Mouse (Mus musculus) brown adipose tissue, adult 24 weeks (tissue): ENCODE data around the gene Olfr575. TPM values are rescaled to one million over a fixed set of nuclear protein-coding genes. Genes with fewer than 3 reads are reported as not detected.

Experiments used
- H3K27ac ChIP-seq: fragments of 200-500 bp; replicated peaks from 2 replicates; pipeline ENCODE4 v1.5.1; 2012; ENCODE audit warnings: low read depth, mild to moderate bottlenecking, low read length
- H3K4me1 ChIP-seq: fragments of 200-500 bp; 2 replicates; pipeline ENCODE4 v1.6.1; 2012; ENCODE audit warnings: low read length, mixed read lengths; ENCODE audit not compliant: control insufficient read depth, insufficient read depth, insufficient read length
- H3K4me3 ChIP-seq: fragments of 200-500 bp; 2 replicates; pipeline ENCODE4 v1.5.1; 2012; ENCODE audit warnings: low read depth, mild to moderate bottlenecking, low read length, moderate library complexity; ENCODE audit not compliant: insufficient read depth
- polyA plus RNA-seq: library from polyadenylated mRNA; stranded (reverse); fragments of >200 nt; gene quantifications from 2 replicates; pipeline ENCODE4 v1.2.4, GENCODE M21; 2012; ENCODE audit not compliant: missing spikeins, insufficient read depth, insufficient read length

Gene Olfr575
- polyA plus RNA-seq = not detected in 2 replicates

DNA sequence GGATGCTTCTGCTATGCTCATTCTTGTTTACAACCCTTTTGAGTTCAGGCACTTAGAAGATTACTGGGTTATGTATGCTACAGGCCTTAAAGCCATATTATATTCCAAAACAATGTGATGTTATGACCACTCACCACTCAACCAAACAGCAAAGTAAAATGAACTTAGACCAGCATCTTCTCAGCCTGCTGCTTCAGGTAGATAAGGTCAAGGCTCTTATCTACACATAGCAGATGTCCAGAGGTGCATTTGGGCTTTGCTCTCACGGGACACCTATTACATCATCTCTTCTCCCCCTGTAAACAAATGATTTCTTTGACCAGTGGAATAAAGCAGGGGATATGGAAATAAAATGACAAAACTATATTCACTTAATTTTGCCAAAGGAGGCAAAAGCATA is at the start of gene Olfr575:
Gene Olfr575, minus strand, starts transcription at position 183 of the 400 bp plus-strand sequence.
- Histone ChIP-seq H3K27ac (no peak within 1 kb of the TSS), H3K4me3 (no peak within 1 kb of the TSS)

DNA sequence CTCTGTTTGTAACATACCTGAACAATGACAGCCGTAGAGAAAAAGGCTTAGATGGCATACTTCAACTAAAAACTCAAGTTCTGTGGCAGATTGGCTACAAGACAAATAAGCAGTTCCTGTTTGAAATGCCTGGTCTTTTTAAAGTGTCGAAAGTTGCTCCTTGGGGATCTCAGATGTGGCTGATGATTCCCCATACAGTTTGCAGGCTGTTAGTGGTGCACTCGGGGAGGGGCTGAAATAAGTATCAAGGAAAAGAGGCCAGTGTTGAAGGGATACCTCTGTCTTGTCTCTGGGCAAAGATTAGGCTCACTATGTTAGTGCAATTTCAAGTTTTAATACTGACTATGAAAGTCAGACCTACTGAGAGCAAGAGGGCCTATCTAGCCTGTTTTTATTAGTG is 30.6 kb upstream of the Olfr575 start, which contains the start of gene Olfr578:
Gene Olfr578, minus strand, starts transcription at position 101 of the 400 bp plus-strand sequence.
- H3K4me3 ChIP-seq = no peak within 1 kb of the TSS
- H3K4me1 ChIP-seq = no peaks in the 10 kb centered on the region
- no peak within 1 kb of the TSS for H3K27ac ChIP-seq

More for the DNA sequence above, at the start of gene Olfr575:
- H3K4me1 ChIP-seq = no peaks in the 10 kb centered on the region

DNA sequence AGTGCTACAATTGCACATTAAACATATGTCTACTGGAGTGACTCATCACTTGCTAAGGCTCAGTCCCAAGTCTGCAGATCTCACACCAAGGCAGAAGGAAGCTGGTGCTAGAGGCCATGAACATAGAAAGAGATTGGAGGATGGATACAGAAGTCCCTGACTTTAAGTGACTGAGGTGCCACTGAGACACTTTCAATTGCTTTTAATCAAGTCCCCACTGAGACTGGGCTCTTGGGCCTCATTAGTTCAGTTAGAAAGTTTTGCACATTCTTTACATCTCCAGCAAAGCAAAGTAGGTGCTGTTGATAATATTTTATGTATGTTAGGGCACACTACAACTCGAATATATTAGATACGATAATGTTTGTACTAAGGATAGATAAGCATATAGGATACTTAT is 17.3 kb upstream of the Olfr575 start, which contains the start of gene Olfr577:
Gene Olfr577, minus strand, starts transcription at position 101 of the 400 bp plus-strand sequence.
- no peak within 1 kb of the TSS for H3K4me3 ChIP-seq

DNA sequence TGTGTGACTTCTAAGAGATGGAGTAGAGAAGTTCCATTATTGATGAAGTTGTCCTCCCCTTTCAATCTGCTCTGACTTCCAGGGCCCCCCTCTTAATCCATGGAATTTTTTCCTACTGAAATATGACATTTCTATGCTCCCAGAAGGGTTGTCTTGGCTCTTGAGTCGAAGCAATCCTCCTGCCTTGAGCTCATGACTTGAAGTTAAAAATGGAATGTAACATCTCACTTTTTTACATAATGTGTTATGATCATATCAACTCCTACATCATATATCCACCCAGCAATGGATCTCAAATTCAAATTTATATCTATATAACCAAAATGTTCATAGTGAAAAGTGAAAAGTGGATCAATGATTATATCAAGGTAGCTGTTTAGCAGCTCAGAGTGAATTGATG is 15.8 kb upstream of the Olfr575 start:
- Histone ChIP-seq H3K4me3 (no peak overlapping the region), H3K4me1 (no peaks in the 10 kb centered on the region), H3K27ac (no peak overlapping the region)

More for the DNA sequence above, 17.3 kb upstream of the Olfr575 start, which contains the start of gene Olfr577:
- no peaks in the 10 kb centered on the region for H3K4me1 ChIP-seq
- H3K27ac ChIP-seq = no peak within 1 kb of the TSS

DNA sequence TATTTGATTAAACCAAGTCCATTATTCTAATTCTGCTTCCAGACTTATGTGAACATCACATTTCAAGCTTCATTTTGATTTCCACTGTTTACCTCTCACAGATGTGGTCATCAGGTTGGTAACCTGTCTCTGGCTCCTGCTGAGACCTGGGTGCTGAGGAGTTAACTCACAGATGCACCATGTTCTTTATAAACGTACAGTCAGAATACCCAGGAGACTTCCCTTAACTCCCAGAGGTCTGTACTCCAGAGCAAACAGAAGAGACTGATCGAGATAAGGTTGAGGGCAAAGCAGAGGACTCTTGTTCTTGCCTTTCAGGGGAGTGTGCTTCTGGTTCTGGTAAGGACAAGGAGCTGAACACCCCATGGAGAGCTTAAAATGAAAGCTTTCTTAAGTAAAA is 3.8 kb upstream of the Olfr575 start, which contains the start of gene Olfr576:
Gene Olfr576, plus strand, starts transcription at position 301 of the 400 bp plus-strand sequence.
- Histone ChIP-seq H3K27ac (no peak within 1 kb of the TSS), H3K4me1 (no peaks in the 10 kb centered on the region), H3K4me3 (no peak within 1 kb of the TSS)

DNA sequence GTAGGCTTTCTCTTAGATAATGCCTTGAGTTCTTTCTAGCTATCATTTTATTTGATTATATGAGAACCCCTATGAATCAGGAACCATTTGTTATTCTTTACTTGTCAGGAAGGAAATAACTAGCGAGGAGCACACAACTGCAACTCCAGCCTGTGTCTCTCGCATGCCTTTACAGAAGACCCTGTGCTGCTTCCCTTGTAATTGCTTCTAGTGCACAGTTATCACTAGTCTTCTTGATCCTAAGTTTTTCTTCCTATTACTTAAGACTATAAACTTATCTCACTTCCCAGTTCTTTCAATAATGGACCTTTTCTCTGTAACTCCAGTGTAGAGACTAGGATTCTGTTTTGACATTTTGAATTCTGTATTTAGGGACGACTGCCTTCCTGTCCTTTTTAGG is 438 bp downstream of the Olfr575 start:
- no peak overlapping the region for H3K4me3 ChIP-seq
- H3K27ac ChIP-seq = no peak overlapping the region
- H3K4me1 ChIP-seq = no peaks in the 10 kb centered on the region

DNA sequence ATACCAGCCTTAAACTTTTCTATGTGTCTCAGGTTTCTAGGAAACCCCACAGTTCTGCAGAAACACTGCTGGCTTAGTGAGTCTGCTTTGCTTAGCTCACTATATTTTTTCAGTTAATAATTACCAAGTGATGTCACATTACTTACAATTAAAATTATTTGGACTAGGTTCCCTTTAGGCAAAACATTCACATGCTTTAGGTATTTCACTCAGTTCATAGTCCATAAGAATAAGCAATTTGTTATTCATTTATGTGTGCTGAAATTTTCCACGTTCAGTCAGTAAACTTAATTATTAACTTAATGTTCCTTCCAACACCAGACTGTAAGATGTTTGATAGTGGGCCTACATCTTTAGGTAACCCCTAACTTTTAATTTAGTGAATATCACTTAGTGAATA is 7.8 kb downstream of the Olfr575 start:
- H3K4me1 ChIP-seq = no peaks in the 10 kb centered on the region
- no peak overlapping the region for H3K4me3 ChIP-seq
- no peak overlapping the region for H3K27ac ChIP-seq

DNA sequence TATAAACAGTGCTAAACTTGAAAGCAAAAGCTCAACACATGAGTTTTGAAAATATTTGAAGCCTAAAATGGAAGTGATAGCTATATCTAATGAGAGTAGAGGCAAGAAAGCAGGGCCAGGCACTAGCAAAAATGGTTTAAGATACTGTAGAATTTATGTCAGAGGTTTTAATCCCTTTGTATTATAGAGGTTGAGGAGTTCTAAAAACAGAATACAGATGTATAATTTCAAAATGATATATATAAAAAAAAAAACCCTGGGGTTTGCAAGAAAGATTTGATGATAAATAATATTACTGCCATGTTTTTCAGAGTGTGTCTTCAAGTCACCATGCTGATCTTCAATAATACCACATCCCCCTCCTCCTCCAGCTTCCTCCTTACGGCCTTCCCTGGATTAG is 10.4 kb downstream of the Olfr575 start, which contains the start of gene Olfr574:
Gene Olfr574, plus strand, starts transcription at position 301 of the 400 bp plus-strand sequence.
- H3K27ac ChIP-seq = no peak within 1 kb of the TSS
- no peaks in the 10 kb centered on the region for H3K4me1 ChIP-seq
- H3K4me3 ChIP-seq = no peak within 1 kb of the TSS

DNA sequence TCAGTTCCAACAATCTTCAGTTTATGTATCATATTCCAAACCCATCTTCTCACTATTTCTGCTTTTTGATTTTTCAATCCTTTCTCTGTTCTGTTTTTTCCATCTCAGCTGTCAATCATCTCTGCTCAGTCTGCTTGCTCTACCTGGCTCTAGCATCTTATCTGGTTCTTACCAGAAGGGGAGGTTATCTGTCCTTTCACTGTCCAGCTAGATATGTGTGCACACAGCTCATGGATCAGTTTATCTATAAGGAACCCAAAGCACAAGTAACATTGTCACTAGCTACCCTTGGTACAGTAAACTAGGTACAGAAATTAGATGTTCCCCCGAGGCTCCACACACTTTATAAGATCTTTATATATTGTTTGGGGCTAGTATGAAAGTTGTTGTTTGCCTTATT is 15.2 kb downstream of the Olfr575 start:
- Histone ChIP-seq H3K4me3 (no peak overlapping the region), H3K4me1 (no peaks in the 10 kb centered on the region)

DNA sequence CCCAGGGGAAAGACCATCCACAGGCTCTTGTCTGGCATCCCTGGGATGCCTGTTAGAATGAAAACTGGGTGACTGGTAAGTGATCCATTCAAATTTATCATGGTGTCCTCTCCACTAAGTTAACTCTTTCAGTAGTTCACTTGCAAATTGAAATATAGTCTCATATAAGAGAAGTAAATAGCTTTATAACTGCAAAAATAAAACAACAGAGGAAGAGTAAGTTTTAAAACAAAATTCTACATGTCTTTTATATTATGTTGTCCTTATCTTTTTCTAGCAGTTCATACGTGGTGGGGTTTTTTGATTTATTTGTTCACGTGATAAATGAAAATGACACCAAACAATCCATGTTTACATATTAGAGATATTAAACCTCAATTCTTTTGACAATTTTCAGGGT is 16.1 kb downstream of the Olfr575 start, which contains the start of gene Olfr573-ps1:
Gene Olfr573-ps1, minus strand, starts transcription at position 101 of the 400 bp plus-strand sequence.
- Histone ChIP-seq H3K27ac (no peak within 1 kb of the TSS), H3K4me1 (no peaks in the 10 kb centered on the region), H3K4me3 (no peak within 1 kb of the TSS)

More for the DNA sequence above, 15.2 kb downstream of the Olfr575 start:
- no peak overlapping the region for H3K27ac ChIP-seq

DNA sequence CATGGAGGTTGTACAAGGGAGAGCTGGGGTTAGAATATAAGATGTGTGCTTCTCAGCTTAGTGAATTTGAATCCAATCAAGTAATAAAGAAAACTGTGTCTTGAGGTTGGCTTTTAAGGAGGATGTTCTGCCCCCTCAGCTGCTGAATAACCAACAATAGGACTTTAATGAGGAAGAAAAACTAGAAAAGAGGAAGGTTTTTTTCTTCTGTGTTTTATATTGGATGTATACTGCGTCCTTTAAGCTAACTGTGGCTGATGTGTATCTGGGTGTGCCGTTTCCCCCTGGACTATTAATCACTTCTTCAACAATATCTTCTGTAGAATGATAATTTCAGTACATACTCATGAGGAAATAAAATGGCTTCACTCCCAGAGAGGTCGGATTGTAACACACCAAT is 31.5 kb downstream of the Olfr575 start:
- H3K4me1 ChIP-seq = no peaks in the 10 kb centered on the region
- no peak overlapping the region for H3K4me3 ChIP-seq
- H3K27ac ChIP-seq = no peak overlapping the region

DNA sequence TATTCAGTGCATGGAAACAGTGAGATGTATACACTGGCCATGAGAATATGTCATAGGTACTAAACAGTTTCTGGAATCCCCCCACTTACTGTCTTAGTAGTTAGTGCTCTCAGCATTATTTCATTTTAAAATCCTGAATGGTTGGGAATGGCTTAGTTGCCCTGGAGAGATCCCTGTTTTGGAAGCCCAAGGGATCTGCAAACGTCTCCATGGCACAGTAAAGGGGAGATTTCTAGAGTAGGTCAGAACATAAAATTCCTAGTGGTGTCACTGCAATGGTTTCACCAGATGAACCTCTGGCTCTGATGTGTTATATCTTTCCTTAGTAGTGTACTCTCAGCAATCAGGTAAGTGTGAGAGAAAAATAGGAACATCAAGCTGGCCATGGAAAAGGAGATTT is 34.5 kb downstream of the Olfr575 start, which contains the start of gene Olfr572:
Gene Olfr572, plus strand, starts transcription at position 301 of the 400 bp plus-strand sequence.
- Histone ChIP-seq H3K4me1 (no peaks in the 10 kb centered on the region), H3K27ac (no peak within 1 kb of the TSS), H3K4me3 (no peak within 1 kb of the TSS)

DNA sequence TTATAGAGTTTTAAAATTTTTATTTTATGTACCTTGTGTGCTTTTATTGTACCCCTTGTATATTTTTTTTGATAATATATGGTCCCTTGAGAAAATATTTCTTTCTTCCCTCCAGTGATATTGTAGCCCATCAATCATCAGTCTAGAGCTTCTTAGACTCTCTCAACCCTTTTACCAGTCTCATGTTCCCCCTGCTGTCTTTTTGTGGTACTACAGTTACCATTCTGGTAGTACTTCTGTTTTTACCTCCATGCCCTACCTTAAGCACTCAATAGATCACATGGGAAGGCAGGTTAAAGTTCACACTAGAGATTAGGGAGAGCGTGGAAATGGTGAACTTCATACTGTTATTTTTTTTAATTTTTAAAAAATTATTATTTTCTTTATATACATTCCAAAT is 38.9 kb downstream of the Olfr575 start:
- Histone ChIP-seq H3K4me1 (no peaks in the 10 kb centered on the region), H3K4me3 (no peak overlapping the region), H3K27ac (no peak overlapping the region)

DNA sequence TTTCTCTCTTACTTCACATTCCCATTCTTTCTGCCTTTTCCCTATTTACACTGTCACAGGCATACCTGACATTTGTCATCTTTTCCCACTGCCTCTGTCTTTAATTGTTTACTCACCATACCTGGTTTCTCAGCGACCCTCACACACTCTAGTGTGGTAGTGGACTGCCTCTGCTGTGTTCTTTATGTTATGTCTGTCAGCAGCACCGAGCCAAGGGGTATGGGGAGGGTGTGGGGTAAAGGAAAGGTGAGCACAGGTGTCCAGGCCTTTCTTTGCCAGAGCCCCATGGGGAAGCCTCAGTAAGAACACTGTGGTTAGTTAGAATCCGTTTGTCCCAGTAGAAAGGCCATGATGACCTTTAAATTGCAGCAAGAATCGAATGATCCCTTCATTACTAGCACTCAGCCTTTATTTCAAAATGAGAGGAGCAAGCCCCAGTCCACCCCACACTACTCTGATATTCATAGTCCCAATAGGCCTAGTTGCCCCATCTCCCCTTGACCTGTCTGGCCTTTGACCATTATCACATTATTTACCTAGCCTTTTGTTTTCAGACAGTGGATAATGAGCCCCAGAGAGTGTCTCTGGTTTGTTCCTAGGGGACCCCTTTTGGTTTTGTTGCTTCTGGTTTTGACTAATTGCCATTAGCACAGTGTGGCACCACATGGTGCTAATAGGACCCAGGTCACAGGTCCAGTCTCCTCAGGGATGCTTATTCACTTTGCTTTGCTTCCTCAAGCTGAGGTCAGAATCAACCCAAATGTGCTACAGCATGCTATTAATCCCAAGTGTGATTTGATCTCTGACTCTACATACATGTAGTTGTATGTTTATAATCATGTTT is 41.3 kb downstream of the Olfr575 start, which contains the start of gene Olfr571:
Gene Olfr571, minus strand, starts transcription at position 505 of the 844 bp plus-strand sequence.
- Histone ChIP-seq H3K4me1 (no peaks in the 10 kb centered on the region), H3K27ac (no peak within 1 kb of the TSS), H3K4me3 (no peak within 1 kb of the TSS)

DNA sequence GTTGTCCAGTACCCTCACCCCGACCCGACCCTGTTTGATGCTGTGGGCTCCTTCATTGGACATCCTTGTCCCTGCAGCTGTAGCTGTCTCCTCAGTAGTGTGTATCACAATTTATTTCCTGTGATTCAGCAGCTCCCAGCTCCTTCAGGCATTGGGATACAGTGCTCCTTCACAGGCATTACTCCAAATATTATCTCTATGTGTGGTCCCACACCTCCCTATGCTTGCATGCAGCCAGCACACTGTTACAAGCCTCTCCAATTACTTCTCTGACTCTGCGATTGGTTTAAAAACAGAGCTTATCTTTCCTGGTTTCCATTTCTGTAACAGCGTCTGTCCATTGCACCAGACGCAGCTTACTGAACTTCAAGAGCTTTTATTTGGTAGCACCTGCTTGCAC is 42.2 kb downstream of the Olfr575 start:
- Histone ChIP-seq H3K4me1 (no peaks in the 10 kb centered on the region), H3K27ac (no peak overlapping the region), H3K4me3 (no peak overlapping the region)
